Mouse (Mus musculus): ENCODE measurements around the gene Rhd.

DNA sequence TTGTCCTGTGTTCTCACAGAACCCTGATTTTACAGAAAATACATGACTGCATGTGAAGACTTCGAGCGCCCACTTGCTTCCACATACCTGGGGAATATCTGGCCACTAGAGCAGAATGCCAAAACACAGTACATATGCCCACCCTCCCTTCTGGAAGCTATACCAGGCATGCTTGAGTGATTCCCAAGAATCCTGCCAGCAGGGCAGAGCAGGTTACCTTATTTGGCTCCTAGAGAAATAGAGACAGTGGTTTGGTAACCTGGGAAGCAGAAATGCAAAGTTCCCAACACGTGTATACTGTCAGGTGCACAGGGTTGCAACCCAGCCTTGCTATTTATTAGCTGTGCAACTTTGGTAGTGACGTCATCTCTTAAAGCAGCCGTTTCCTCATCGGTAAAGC lies 2.5 kb upstream of the Rhd start:
- TF ChIP-seq CTCF (IDR thresholded peaks at IDR 0.05; ENCODE audit: low read depth, low read length), result no peak
- no peak for TF ChIP-seq TAL1 (conservative IDR thresholded peaks at IDR 0.05; ENCODE audit: low read depth, low read length)

All from G1E (cell line).